Mouse (Mus musculus): ENCODE data around the gene Pcbp3.
A peak's percentile ranks its signal among the peaks of the same experiment; 100 is the strongest.
"Not testable (repeated sequence)": the region's sequence is repeated elsewhere in the genome, so short reads cannot be mapped to it uniquely, and the experiment has no call there.

Gene Pcbp3

DNA sequence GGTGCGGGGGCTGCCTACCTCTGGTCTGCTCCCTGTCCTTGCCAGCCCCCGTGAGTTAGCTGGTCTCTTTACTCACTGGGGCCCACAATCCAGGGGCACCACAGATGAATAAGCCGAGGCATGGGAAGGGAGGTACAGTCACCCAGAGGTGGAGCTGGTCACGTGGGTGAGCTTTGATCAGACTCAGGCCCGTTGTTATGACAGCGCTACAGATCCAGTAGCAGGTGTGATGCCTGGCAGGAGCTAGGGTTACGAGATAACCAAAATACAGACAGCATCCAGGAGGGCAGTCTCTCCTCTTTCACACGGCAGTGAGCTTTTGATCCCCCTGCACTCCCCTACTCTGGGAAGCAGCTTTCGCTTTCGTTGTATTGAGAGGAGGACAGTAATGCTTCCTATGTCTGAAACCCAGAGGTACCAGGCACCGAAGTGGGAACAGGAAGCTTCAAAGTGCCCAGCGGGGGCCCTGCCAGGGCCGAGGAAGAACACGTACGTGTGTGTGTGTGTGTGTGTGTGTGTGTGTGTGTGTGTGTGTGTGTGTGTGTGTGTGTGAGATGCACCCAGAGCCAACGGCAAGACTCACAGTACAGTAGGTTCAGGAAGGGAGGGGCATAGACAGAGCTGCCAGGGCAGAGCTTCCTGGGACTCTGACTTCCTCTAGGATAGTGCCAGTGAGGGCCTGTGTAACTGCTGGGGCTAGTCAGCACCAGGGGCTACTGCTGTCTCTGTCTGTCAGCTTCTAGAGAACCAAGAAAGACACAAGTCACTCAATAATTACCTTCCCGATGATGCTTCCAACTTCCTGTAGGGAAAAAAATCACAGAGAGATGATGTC is 162.7 kb downstream of the Pcbp3 start:
- DNase-seq, result no peak

DNA sequence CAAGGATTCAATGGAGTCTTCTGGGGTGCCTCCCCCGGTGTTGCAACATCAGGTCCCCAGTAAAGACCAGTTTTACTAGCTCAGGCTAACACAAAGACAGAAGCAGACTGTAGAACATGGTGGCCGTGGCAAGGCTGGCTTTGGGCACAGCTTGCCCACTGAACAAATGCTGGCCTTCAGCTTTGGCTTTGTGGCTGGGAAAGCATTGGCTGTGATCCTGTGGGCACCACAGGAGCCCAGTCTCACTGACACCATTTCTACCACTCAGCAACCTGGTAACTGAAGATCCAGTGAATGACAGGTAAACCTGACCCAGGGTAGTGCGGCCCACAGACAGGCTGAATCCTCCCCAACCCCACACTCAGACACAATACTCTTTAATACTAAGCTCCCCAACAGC is 167.6 kb downstream of the Pcbp3 start:
- no peak for DNase-seq

DNA sequence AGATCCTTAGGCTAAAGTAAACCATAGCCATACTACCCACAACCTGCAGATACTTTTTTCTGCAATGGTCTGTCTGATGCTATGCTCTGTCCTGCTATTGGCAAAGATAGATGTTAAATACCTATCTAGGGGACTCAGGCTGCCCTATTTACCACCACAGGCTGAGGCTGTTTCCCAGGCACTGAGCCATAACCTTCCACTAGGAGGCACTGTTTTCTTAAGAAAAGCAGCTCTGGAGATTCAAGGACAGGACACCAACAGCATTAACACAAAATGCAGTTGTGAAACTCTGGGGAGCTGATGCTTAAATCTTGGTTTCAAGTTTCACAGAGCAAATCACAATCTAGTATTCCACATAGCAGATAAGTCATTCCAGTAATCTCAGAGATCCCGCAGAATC is 170.2 kb downstream of the Pcbp3 start:
- DNase-seq, result peak; percentile 63

DNA sequence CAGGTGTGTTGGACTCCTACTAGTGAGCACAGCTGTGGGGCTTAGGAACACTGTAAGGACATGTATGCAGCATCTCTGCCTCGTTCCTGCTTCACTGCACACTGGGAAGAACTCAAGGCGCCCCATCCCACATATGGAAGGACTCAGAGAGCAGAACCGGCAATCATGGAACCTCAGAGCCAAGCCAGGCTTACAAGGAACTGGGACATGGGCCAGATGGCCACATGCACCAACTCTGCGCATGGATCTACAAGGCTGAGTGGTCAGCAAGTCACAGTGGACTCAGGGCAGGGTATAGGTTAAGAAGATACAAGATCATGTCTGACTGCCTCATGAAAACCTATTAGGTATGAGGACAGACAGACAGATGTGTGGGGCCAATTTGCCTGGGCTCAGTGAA is 171.8 kb downstream of the Pcbp3 start:
- DNase-seq, result peak; percentile 34

DNA sequence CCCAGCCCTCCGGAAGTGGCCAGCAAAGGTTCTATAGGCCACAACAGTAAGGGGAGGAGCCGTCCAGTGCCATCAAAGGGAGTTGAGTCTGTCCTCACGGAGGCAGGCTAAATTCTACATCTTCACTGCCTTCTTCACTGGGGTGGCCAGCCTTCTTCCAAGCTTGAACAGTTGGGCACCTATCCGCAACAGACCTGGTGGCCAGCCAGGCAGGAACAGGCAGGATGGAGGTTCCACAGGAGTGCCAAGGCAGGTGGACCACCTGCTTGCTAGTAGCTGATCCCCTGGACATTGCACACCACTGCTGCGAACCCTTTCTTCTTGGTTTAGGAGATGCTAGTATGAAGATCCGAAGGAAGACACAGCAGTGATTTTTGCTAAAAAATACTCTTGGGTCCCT is 176.4 kb downstream of the Pcbp3 start:
- DNase-seq, result no peak

DNA sequence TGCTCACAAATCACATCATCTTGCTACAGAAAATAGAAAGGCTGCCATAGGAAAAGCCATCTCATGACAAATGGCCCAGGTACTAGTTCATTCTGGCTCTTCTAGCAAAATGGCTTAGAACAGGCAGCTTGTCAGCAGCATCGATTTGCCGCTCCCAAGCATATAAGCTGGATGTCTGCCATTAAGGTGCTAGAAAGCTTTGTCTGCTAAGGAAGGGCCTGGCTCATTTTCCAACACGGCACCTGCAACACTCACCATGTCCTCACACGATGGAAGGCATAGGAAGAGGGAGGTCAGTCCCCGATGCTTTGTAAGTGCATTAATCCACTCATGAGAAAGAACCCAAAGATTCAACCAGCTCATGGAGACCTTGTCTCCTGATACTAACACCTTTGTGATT is 182.5 kb downstream of the Pcbp3 start:
- DNase-seq, result no peak

GRCm38 (mm10) chr10:76771624-76772023 is 190.1 kb downstream of the Pcbp3 start:
- DNase-seq, result no peak

- DNase-seq, result no peak
Measured at GRCm38 (mm10) chr10:76771086-76771485, 190.6 kb downstream of the Pcbp3 start.

- no peak for DNase-seq
Measured at GRCm38 (mm10) chr10:76769581-76769980, 192.1 kb downstream of the Pcbp3 start.

DNA sequence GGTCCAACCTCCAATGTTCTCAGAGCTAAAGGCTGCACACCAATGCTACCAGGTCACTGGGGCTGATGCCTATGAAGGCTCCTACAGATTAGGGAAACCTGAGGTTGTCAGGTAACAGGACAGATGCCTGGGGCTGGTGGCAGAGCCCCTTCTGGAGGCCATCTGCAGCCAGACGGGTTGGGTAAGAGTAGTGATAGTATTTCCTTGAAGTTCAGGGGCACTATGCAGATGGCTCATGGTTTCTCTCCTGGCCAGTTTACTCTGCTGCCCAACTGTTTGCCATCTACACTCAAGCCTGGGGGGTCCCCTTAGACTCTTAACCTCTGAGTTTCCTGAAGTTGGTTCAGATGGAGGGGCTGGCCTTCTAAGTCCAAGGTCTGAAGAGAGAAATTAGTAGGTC is 195.5 kb downstream of the Pcbp3 start:
- no peak for DNase-seq

DNA sequence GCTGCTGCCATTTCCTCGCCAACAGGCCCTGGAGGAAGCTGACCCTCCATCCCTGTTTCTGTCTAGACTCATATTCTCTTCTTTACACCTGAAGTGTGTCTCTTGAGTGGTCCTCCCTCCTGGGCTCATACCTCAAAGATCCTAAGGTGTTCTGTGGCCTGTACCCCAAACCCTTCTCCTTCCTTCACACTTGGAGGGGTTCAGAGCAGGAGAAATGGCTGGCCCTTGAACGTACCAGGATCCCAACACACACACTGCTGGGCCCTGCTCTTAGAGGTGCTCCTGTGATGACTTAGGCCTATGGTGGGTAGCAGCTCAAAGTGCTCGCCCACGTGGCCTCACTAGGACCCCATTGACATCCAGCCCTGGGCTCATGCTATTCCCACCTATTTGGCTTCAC is 196.8 kb downstream of the Pcbp3 start:
- DNase-seq, result no peak

- DNase-seq, result no peak
Measured at GRCm38 (mm10) chr10:76763016-76763415, 198.7 kb downstream of the Pcbp3 start.

DNA sequence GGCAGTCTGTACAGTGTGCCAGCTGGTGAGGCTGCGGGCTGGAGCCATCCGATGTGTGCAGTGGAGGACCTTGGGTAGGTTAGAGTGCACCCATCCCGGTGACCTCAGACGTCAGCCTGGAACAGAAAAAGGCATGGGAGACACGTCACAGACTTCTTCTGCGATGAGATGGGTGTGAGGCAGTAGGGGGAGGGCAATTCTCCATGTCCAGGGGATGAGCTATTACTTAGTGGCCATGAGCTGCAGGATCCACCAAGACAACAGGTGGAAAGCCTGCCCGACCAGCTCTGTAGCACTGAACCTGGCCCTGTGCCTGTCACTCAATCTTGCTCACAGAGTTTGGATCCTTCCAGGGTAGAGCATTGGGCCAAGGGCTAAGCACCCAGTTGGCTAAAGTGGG is 199.3 kb downstream of the Pcbp3 start:
- DNase-seq, result no peak

- DNase-seq, result no peak
Measured at GRCm38 (mm10) chr10:76759878-76760277, 201.8 kb downstream of the Pcbp3 start.

GRCm38 (mm10) chr10:76753640-76754039 is 208.0 kb downstream of the Pcbp3 start:
- DNase-seq, result no peak

- DNase-seq, result not testable (repeated sequence)
Measured at GRCm38 (mm10) chr10:76744267-76744666, 217.4 kb downstream of the Pcbp3 start.

DNA sequence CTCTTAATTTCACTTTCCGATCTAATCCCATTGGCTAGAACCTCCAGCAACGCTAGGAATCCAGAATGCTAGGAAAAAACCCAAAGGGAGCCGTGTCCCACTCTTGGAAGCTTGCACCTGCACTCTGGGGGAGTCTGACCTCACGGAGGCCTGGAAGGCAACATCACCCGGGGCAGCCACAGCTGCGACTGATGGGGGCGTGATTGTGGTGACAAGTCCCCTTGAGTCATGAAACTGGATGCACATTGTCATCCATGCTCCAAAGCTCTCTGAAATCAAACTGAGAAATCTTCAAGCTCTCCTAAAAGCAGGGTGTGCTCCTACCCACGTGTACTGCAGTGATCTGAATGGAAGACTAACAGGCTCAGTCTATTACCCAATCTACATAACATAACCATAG is 224.9 kb downstream of the Pcbp3 start:
- DNase-seq, result no peak

GRCm38 (mm10) chr10:76734979-76735378 is 226.7 kb downstream of the Pcbp3 start:
- DNase-seq, result peak; percentile 89

DNA sequence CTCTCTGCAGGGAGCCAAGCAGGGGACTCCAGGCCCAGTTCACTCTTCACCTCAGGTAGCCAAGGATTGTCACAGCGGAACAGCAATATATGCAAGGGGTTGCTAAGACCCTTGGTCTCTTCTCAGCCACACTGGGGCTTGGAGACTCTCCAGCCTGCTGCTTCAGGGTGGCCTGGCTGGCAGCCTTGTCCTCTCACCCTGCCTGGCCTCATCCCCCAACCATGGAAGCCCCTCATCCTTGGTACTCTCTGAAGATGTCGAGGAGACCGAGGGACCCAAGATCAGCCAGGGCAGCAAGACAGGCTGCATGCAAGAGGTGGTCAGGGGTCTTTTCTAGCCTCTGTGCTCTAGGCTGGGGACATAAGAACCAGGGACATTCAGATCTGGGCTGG is 228.0 kb downstream of the Pcbp3 start:
- no peak for DNase-seq

DNA sequence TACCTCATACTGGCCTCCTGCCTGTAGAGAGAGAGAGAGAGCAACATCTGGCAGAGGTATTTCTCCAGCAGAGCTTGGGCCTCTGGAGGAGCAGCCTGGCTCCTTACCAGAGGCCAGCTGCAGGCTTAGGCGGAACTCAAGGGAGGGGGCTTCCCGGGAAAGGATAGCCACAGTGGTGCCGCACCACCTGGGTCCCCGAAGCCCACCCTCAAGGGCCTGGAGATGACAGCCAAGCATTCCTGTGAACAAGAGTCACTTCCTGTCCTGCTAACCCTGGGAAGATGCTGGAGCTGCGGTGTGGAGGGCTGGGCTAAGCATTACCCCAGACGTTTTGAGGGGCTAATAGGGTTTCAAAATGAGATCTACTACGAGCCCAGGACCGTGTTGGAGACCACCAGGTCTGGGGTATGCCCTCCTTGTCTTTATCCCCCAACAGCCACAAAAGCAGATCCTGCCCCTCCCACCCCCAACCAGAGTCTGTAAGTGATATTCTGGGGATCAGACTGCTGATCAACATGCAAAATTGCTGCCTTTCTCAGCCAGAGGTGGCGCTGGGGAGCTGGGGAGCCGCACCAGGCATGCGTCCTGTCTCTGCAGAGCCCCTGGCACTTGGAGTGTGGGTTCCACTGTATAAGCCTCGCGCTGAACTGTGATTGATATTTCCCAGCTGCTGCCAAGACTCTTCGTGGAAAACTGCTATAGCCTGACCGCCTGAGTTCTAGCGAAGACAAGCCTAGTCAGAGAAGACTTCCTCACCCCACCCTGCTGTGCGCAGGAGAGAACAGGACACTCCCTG is 228.6 kb downstream of the Pcbp3 start:
- peak; percentile 89 for DNase-seq

DNA sequence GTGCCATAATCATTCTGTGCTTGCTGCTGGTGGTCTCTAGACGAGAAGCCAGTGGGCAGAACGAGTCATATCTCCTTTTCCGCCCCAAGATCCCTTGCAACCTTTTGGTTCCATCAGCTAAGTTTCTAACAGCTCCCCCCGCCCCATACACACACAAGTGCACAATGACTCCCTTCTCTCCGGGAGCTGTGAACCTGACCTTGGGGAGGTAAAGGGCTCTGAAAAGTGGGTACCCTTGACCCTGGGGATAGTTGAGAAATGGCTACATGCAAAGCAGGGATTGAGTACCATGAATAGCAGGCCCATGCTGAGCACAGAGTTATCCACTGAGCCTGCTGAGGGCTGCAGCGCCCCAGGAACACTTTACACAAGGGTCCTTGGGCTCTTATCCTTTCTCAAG is 229.3 kb downstream of the Pcbp3 start:
- DNase-seq, result no peak

DNA sequence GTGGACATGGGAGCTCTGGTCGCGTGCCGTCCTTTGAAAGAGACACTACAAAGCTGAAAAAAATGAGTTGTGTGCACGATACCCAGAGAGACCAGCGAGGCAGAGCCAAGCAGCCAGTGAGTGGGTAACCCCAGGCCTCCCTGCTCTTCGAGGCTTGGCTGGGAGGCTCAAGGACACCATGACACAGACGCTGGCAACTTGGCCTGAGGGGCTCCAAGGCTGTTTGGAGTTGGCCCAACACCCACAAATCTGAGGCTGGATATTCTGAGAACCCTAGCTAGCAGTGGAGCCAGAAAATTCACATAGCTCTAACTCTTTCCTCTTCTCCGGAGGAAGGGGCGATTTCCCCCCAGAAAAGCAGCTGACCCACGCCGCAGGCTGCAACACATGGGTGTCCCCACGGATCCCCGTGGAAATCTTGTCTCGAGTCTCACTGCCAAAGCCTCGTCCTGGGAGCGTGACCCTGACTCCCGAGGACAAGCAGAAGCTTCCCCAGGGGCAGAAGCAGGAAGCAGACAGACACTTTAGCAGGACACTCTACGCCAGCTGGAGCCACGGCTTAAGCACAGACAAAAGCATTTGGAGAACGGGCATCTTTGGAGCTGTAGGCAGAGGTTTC is 230.0 kb downstream of the Pcbp3 start:
- peak; percentile 65 for DNase-seq

All from kidney, postnatal 10 days (tissue).